Mouse (Mus musculus): Measurements from ENCODE around the gene Grik3.

The Grik3 gene

DNA sequence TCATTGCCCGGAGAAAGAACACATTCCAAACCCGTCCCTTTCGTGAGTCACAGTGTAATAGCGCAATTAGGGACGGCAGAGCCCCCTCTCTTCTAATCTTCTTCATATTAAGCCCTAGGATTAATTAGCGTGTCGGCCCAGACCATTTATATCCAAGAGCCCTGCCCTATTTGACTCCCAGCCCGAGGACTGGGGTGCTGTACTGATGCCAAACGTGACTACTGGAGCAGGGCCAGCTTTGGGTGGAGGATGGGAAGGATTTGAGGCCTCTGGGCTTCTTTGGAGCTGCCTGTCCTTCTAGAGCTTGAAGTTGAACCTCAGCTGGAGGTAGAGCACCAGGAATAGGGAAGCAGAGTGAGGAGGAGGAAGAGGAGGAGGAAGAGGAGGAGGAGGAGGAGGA is 2.2 kb downstream of the Grik3 start:
- DNase-seq = no peak

DNA sequence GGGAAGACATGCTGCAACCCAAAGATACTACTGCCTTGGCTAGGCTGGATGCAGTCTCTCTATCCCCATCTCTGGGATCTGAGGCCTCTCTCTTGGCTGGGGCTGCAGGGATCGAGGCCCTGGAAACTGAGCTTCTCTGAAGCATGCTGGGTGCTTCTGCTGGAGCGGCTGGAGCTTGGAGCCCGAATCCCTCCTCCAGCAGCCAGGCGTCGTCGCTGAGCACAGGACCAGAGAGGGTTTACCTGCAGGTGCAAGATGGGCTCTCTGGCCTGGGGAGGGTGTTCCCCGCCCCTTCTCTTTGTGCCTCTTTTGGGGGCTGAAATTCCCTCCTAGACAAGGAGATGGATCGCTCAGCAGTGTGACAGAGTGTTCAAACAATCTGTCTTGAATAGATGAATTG is 2.6 kb downstream of the Grik3 start:
- no peak for DNase-seq

DNA sequence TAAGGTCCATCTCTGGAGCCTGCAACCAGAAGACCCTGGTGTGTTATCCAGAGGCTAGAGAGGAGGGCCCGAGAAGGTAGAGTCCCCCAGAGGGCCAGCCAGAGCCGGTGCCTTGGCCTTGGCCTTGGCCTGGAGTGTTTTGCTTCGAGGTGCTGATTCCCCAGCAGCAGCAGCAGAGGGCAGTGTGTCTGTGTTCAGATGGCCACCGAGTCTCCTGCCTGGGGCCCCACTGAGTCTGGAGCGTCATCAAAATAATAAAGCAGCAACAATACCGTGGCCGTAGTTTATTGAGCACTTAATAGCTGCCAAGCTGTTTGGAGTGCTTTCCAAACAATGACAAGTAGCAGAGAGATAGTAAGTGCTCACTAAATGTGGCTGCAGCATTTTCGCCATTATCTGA is 5.0 kb downstream of the Grik3 start:
- DNase-seq = no peak

DNA sequence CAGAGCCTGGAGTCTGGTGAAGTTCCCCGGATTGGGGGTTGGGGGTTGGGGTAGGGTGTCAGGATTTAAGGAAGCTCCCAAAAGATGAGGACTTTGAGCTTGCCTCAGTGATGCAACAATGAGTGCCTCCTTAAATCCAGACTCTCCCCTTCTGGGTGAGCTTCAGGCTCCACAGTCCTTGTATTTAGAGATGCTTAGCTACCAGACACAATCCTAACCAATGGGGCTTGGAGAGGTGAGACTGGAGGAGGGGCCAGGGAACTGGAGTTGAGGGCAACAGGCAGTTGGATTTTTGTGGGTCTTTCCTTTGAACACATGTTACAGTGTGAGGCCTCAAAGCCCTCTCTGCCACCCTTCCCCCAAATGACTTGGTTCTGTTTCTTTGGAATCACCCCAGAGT is 6.5 kb downstream of the Grik3 start:
- DNase-seq = no peak

DNA sequence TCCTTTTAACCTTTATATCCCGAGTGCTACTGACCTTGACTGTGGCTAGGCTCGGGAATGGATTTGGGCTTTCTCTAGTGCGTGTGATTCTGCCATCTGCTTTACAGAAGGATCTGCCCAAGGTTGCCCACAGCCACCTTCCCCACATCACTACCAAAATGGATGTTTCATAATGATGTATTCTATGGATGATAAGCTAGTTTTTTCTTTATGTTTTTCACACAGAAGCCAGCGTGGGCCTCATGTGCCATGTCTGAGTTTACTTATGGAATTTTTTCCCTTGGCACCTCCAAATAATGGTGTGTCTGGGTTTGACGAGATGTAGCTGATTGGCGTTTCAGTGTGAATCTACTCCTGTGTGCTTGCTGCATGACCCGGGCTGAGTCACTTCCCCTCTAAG is 7.0 kb downstream of the Grik3 start:
- DNase-seq = no peak

DNA sequence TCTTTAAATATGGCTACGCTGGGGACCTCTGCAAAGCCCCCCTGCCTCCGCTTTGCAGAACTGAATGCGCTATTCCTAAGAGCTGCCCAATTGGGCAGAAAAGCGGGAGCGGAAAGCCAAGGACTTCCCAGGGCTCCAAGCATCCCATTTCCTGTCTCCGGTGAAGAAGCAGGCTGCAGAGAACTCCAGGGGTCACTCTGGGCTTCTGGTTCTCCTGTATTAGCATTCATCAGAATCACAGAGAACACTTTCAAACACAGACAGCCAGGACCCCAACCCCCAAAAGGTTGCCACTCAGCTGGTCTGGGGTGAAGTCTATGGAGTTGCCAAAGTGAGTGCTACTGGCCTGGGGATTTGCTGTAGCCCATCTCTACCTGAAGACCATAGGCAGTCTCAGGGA is 8.4 kb downstream of the Grik3 start:
- DNase-seq = no peak

DNA sequence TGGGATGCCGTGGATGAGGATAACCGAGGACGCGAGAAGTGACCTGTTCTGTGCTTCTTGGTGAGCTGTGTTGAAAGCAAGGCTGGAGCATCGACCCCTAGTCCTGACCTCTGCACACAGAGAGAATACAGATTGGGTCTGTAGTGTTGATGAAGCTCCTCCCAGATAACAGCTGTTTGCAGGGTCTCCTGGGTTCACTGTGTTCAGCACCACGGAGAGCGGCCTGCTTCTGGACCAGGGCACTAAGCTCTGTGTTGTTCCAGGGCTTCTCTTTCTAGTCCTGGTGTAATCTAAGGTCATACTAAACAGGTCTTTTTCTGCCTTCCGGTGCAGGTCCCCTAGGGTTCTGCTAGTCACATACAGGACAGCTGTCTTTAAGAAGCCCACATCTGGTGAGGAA is 12.4 kb downstream of the Grik3 start:
- peak; percentile 62 for DNase-seq

DNA sequence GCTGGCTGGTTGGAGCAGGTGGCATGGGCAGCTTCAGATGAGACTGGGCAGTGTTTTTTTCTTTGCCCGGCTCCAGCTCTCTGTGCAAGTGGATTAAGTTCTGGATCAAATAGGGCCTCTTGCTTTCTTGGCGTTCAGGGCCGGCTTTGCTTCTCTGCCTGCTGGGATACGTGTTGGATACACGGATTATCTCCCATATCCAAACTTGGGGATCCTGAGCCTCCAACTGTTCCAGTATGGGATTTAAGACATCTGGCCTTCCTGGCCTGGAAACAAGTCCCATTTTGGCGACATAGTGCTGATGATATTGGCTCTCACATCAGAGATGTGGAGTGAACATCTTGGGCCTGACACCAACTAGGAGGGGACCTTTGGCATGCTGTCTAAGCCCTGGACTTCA is 21.9 kb downstream of the Grik3 start:
- DNase-seq = no peak

DNA sequence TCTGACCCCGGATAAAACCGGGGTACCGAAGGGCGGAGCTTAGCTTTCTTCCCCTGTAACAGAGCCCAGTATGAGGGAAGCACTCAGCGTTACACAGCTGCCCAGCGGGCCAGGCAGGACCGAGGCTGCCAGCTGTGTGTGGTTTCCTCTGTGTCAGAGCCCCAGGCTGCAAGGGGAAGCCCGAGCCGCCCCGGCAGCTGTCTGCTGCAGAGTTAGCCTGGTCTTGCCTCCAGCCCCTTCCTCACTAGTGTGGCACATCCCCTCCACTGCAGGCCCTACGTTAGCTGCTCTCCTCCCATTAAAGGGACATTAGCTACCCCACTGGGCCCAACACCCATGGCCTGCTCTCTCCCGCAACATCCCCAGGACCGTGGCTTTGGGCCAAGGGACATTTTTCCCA is 25.1 kb downstream of the Grik3 start:
- DNase-seq = no peak

DNA sequence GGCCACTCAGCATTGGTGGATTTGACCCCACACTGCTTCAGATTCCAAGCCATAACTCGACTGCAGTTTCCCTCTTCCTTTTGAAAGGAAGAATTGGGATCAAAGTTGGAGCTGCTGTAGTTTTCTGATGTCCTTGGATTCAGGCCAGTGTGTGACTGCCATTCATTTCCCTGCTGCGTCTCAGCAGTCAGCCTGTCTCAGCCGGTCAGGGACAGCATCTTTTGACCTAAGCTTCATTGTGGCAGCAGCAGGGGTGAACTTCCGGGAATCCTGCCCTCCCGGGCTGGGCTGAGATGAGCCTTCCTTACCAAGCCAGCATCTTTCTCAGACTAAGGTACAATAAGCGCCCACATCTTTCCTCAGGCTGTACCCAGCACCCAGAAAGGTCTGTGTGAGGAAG is 26.1 kb downstream of the Grik3 start:
- DNase-seq = no peak

DNA sequence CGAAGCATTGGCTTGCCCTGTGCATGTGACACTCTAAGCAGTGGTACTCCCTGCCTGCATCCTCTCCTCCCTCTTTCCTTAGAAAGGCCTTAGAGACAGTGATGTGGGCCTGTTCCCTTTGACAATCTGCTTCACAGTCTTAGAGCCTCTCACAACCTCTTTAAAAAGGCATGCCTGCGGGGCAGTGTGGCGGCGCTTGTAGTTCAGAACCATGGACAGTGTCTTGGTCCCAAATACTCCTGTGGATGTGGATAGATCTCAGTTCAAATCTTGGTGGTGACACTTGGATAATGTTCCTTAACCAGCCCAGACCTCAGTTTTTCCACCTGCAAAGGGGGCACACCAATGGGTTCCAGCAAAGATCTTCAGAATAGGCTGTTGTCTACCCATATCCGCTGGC is 28.4 kb downstream of the Grik3 start:
- no peak for DNase-seq

DNA sequence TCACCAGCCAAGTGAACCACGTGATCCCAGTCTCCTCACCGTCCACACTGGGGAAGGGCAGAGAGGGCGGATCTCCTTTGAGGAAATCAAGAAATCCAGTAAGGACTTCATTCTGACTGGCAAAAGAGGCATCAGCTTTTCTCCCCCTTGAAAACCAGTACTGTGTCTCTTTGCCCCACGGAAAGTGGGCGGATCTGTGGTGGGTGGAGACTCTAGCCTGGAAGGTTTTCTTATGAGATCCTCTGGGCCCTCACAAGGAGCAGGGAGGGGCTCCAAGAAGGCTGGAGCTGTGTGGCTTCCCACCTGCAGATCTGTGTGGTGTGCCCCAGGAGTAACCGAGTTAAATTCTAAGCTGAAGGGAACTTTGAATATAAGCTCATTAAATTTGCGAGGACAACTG is 32.4 kb downstream of the Grik3 start:
- DNase-seq = no peak

DNA sequence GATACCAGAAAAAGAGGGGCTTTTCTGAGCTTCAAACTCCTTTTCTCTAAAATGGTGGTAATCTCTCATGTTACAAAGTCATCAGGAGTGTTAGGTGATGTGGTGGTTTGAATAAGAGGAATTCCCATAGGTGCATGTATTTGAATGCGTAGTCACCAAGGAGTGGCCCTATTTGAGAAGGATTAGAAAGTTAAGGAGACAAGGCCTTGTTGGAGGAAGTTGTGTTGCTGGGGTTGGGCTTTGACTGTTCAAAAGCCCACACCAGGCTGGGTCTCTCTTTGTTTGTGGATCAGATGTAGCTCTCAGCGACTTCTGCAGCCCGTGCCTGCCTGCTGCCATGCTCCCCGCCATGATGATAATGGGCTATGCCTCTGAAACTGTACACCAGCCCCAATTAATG is 34.8 kb downstream of the Grik3 start:
- no peak for DNase-seq

DNA sequence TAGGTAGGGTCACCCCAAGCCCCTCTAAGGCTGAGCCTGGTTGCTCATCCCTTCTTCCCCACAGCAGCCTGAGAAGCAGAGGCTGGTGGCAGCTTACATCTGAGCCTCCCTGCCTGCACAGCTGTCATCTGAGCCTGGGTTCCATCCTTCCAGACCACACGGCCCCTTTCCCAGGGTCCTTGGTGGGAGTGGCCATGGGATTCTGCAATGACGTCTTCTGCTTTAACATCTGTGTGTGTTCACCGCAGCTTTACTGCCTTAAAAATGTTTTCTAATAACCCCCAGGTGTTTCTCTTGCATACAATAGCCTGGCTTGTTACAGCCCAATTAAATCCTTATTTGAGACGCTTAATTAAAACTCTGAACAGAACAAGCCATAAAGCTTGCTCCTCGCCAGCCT is 35.9 kb downstream of the Grik3 start:
- no peak for DNase-seq

DNA sequence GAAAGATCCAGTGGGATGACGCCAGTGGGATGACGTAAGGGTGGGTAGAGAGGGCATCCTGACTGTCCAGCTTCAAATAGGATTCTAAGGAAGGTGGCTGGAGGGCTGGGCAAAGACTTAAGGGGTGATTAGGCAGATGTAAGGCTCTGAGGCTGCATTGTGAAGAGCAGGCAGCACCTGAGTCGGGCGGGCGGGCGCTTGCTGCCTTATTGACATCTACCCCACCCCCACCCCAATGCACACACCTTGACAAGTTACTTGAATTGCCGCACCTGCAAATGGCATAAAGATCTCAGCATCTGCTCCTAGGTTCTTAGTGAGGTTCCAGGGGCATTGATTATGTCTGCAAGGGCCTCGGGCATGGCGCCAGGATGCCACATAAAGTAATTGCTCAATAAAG is 43.5 kb downstream of the Grik3 start:
- no peak for DNase-seq

DNA sequence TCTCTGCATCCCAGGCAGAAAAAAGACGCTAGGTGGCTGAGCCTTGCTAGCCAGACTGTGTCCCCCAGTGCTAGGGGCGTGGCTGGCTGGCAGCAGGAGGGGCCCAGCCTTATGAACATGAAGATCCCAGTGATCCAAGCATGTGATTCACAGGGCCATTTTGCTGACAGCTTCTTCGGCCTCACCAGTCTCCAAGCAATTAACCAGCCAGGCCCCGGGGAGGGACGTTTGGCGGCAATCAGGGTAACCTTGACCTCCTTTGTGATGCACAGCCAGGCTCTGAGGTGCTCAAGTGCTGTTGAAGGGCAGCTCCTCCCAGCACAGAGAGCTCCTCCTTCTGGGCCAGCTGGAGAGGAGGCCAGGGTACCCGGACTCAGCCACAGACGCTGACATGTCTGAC is 43.9 kb downstream of the Grik3 start:
- DNase-seq = no peak

DNA sequence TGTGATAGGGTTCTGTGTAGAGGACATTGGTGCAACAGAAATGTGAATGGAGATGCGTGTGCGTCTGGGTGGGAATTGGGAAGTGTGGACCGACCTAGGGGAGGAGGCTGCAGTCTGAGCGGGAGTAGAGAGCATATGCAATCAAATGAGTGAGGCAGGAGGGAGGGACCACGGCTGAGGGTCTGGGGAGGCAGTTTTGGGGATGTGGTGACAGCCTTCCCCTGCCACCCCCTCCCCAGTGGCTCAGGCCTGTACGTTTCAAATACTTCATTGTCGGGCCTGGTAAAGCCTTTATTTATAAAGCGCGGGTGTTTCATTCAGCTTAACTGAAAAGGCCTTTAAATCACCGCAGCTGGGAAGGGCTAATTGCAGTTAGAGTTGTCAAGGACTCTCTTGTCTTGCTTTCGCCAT is 44.5 kb downstream of the Grik3 start:
- DNase-seq = no peak

DNA sequence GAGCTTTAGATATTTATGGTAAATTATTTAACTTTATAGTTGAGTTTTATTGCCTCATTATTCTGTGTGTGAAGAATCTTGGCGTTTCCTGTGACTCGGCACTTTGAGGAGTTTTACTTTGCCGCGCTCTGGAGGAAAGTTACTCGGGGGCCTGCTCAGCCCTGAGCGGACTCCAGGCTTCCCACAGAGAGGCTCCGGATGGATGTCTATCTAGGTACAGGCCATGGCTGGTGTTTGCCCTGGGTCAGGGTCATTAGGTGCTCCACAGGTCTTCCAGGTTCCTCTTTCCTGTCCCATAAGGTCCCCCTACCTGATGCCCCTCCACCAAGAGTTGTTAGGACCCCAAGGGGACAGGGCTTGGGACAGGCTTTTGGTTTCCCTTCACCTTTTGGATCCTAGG is 45.0 kb downstream of the Grik3 start:
- DNase-seq = no peak

DNA sequence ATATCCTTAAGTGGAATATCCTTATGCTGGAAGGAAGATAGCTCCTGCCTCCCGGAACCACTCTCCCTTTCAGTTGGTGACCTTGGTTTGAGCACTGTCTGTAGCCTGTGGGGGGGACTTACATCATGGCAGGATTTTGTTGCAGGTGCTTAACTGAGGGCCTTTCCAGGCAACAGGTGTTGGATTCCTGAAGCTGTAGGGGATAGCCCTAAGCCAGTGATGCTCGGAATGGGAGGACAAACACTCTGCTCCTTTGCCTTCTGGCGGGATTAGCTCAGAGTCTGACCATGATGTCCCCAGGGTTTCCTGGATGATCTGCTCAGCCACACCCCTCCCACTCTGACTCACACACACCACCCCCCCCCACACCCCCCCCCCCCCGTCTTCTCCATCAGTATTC is 45.5 kb downstream of the Grik3 start:
- no peak for DNase-seq

DNA sequence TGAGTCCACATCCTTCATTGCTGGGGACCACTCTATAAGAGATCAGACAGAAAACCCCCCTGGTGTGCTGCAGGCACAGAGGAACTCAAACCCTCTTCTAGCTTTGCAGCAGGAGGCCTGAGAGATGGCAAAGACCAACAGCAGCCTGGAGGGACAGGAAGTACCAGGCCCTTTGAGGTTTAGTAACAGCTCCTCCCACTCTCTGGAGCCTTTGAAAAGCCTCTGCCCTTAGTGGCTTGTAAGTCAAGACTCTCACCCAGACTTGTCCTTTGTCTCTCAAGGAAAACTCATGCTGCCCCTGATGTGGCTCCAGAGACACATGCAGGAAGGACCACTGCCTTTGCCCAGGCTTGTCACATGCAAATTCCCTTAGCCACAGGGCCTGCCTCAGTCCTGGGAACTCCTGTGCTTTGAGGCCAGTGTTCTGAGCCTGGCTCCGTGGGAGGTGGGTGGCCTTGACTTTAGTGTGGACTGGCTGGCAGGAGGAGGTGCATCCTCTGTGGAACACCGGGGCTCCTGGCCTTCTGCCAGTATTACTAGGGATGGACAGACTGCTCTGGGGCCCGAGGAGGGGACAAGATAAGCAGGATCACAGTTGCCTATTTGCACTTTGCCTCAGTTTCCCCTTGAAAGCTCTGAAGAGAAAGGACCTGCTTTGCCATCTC is 47.9 kb downstream of the Grik3 start:
- no peak for DNase-seq

DNA sequence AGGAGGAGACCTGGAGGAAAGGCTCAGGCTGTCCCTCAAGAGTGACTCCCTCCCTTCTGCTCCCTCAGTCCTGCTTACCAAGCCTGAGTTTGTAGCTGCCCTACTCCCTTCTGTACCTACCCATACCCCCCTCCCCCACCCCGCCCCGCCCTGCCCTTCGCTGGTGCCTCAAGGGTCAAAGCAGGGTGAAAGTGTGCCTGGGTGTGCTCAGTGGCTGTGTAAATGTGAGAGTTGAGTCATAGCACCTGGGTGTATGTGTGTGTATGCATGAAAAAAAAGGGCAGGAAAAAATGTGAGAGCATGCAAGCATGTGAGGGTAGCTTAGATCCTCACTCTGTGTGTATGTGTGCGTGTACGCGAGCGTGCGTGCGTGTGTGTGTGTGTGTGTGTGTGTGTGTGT is 49.1 kb downstream of the Grik3 start:
- DNase-seq = no peak

DNA sequence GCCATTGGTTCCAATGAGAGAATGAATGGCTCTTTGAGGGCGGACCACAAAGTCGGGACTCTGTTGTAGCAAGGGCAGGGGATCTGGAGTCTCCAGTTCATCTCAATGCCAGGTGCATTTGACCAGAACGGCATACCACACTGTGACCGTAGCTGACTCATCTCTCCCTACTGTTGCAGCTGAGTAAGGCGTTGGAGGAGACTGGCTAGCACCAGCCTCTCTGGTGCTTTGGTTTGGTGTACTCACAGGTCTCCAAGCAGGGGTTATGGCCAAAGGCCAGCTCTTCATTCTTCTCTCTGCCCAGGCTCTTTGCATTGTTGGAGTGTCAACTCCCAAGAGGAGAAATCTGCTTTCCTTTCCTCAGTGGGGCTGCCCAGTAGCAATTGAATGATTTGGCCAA is 52.7 kb downstream of the Grik3 start:
- DNase-seq = no peak

DNA sequence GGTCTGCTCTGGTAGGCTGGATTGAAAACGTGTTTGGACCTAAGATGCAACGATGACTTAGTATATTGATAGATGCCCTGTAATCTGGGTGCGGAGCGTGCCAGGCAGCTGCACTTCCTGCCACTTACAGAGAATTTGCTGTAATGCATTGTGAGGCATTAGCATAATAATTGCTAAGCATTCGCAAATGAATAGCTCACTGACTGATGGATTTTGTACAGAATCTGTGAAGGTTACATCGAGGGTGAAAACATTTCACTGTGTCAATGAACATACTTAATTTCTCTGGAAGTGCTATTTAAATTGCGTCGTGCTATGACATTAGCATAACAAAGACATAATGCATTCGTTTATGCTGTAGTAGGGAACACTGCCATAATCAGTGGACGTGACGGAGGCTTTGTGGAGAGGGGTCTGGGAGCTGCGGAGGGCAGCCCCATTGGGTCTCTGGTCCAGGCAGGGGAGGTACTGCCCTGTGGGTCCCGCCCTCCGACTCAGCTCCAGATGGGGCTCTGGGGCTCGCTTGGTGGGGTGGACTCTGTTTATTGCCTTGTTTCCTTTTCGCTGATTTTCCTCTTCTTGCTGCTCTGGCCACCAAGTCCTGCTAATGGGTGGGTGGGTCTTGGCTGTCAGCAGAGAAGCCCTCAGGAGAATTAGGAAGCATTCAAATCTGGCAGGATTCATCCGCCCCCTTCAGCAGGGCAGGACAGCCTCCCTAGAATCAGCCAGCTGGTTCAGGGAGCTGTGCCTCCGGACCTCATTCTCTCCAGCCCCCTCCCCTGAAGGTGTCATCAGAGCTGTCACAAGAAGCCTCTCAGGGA is 54.7 kb downstream of the Grik3 start:
- no peak for DNase-seq

DNA sequence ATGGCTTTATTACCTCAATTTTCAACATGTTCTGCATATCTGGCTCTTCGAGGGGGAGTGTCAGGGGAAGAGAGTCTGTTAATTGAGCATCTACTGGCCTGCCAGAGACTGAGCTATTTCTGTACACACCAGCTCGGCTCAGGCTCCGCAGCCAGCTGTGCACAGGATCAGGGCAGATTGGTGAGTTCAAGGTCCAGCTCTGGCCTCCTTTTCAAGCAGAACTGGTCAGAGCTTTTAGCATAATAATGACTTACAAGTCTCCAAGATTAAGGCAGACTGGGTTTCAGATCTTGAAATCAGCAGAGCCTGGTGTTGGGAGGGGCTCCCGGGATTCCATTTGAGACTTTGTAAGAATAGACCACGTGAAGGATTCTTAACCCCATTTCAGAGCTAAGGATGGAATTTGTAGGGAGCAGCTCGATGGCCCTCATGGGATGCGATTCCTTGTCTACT is 55.3 kb downstream of the Grik3 start:
- no peak for DNase-seq

DNA sequence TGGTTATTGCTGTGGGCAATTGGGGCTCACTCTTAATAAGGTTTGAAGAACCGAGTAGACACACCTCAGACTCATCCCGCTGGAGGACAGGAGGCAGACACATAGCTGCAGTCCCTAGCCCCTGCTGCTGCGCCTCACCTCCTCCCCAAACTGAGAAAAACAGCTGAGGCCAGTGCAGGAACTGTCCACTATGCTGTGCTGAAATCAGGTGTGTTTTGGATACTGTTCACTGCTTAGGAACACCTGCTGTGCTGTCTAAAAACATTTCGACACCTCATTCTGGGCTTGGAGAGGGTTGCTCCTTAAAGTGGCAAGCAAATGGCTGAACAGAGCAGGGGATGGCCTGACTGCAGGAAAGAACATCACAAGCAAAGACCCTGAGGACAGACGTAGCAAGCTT is 57.7 kb downstream of the Grik3 start:
- DNase-seq = no peak
